Mouse (Mus musculus): ENCODE results near the gene Srp54b.
"Not testable (repeated sequence)": the region's sequence is repeated elsewhere in the genome, so short reads cannot be mapped to it uniquely, and the experiment has no call there.

- not testable (repeated sequence) for TF ChIP-seq CTCF, EP300 (IDR thresholded peaks at IDR 0.05)
Observed at GRCm38 (mm10) chr12:55137859-55138258, 17.0 kb upstream of the Srp54b start.
